Mouse (Mus musculus) cerebellum, adult 2 months (tissue): Measurements from ENCODE around the gene C2cd2l. TPM values are rescaled to one million over a fixed set of nuclear protein-coding genes. Genes with fewer than 3 reads are reported as not detected.
A peak's percentile ranks its signal among the peaks of the same experiment; 100 is the strongest.
"Not testable (repeated sequence)": the region's sequence is repeated elsewhere in the genome, so short reads cannot be mapped to it uniquely, and the experiment has no call there.

Experiments
- DNase-seq, 2 experiments: peaks; one replicate each; pipeline ENCODE4 v3.0.0; 2021
- H3K27ac ChIP-seq: fragments of 200-500 bp; 2 replicates; pipeline ENCODE4 v1.5.1; 2012; ENCODE audit warnings: low read length, control low read depth, inconsistent platforms; ENCODE audit not compliant: insufficient read depth
- H3K27me3 ChIP-seq: fragments of 200-500 bp; 2 replicates; pipeline ENCODE4 v1.6.1; 2012; ENCODE audit warnings: inconsistent platforms, mild to moderate bottlenecking, low read length, moderate library complexity; ENCODE audit not compliant: control insufficient read depth, insufficient read depth
- H3K4me1 ChIP-seq: fragments of 200-500 bp; 2 replicates; pipeline ENCODE4 v1.6.1; 2011; ENCODE audit warnings: low read length; ENCODE audit not compliant: control insufficient read depth, insufficient read depth
- H3K4me3 ChIP-seq: fragments of 200-500 bp; replicated peaks from 2 replicates; pipeline ENCODE3; 2011; ENCODE audit warnings: mild to moderate bottlenecking, low read depth, low read length, control low read depth; ENCODE audit not compliant: insufficient read depth
- CTCF ChIP-seq: fragments of 200-500 bp; IDR thresholded peaks from 2 replicates; pipeline ENCODE4 v1.5.1; 2011; ENCODE audit warnings: low read depth, mild to moderate bottlenecking, control low read depth, low read length, moderate library complexity, borderline replicate concordance; ENCODE audit not compliant: insufficient read depth
- POLR2A ChIP-seq: fragments of 200-500 bp; IDR thresholded peaks from 2 replicates; pipeline ENCODE4 v1.6.1; 2011; ENCODE audit warnings: low read length, control low read depth, borderline replicate concordance; ENCODE audit not compliant: insufficient read depth
- WGBS: fragments of 180-500 bp; shearing (Covaris S2); methylation state at CpG from one replicate; pipeline ENCODE4 v1.1.7; 2018; 5-methylcytosine and 5-hydroxymethylcytosine counted together
- polyA plus RNA-seq: library from polyadenylated mRNA; depleted of rRNA; stranded (reverse); fragments of >200 nt; gene quantifications from 2 replicates; pipeline ENCODE4 v1.2.3, GENCODE M21; 2012; rRNA removed

The C2cd2l gene
- 112 and 113 TPM in 2 replicates for polyA plus RNA-seq

DNA sequence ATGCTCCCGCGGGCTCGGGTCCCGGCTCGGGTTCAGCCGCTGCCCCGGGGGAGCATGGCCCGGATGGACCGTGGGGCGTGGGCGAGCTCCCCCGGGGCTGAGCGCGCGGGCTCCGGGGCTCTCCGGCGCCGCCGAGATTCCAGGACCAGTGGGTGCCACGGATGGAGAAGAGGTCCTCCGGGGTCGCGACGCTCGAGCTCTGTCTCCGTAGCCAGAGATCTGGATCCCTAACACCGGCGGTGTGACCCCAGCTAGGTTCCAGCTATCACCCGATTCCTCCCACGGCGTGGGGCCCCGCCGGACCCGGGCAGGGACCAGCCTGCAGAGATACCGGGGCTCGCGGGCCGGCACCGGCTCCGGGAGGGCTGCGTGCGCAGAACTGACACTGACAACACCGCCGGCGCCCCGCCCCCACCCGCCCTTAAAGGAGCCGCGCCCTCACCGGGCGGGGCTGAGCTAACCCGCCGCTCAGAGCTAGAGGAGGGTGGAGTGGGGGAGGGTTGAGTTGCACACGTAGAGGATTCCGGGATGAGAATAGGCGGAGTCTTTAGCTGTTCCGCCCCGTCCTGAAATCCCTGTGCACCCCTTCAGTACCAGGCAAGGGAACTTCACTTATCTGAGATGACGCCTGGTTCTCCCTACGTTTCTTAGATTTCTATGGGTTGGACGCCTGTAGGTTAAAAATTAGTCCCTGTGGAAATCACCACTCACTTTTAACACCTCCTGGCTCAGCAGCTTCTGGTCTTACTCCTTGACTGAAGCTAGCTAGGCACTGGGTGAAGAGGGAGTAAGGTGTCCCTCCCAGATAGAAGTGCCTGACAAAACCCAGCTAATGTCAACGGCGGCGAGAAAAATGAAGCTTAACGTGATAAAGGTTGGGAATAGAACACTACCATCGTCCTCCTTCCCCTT, at the start of gene C2cd2l:
TSS of gene C2cd2l (minus strand) at position 399 of the 912 bp plus-strand sequence.
- TF ChIP-seq POLR2A (peak; percentile 58), CTCF (no peak)

GRCm38 (mm10) chr9:44364480-44364879, 44.4 kb upstream of the C2cd2l start:
- 59% methylated on average over 3 of the region's 3 CpGs for WGBS
- peak; percentile 33; the same call in 1 of the 2 replicates for TF ChIP-seq CTCF
- no peak for TF ChIP-seq POLR2A
- Histone ChIP-seq H3K27ac (no peak overlapping the region), H3K4me3 (no peak overlapping the region), H3K4me1 (no peaks in the 10 kb centered on the region), H3K27me3 (no peaks in the 10 kb centered on the region)
- no peak for DNase-seq

More for the DNA sequence above, at the start of gene C2cd2l:
- 1% methylated on average over 67 of the region's 67 CpGs for WGBS
- H3K27ac ChIP-seq: peak within 1 kb of the TSS; percentile 74
- DNase-seq: peak; percentile 88 to 96
- H3K27me3 ChIP-seq: no peaks in the 10 kb centered on the region
- peaks cover 12% of the 10 kb centered on the region for H3K4me1 ChIP-seq
- H3K4me3 ChIP-seq: peak within 1 kb of the TSS; percentile 89

DNA sequence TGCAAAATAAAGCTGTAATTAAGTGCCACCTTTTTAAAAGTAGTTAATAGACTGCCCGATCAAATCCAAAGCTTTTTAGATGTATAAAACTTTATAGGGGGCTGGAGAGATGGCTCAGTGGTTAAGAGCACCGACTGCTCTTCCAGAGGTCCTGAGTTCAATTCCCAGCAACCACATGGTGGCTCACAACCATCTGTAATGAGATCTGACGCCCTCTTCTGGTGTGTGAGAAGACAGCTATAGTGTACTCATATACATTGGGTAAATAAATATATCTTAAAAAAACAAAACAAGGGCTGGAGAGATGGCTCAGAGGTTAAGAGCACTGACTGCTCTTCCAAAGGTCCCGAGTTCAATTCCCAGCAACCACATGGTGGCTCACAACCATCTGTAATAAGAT, 41.8 kb upstream of the C2cd2l start:
- not testable (repeated sequence) for DNase-seq, H3K27ac ChIP-seq, H3K27me3 ChIP-seq, H3K4me1 ChIP-seq
- WGBS: 41% methylated on average over 4 of the region's 4 CpGs
- peak overlapping the region; percentile 92 for H3K4me3 ChIP-seq

GRCm38 (mm10) chr9:44361190-44361917, 41.3 kb upstream of the C2cd2l start, which contains the start of gene Vps11:
Vps11 (minus strand) TSS chr9:44361670.
- 0 out of 2 replicates have a peak, but pooled peaks cover 4% of the 10 kb centered on the region for H3K4me1 ChIP-seq
- WGBS: under 1% methylated on average over 44 of the region's 44 CpGs
- TF ChIP-seq CTCF (no peak), POLR2A (peak; percentile 97)

GRCm38 (mm10) chr9:44357207-44357606, 37.1 kb upstream of the C2cd2l start:
- no peaks in the 10 kb centered on the region for H3K27me3 ChIP-seq

More at GRCm38 (mm10) chr9:44361190-44361917, 41.3 kb upstream of the C2cd2l start, which contains the start of gene Vps11:
- H3K4me3 ChIP-seq: peak within 1 kb of the TSS; percentile 92
- DNase-seq: peak; percentile 92 to 94
- H3K27ac ChIP-seq: 0 out of 2 replicates have a peak within 1 kb of the TSS, but pooled peaks have one; percentile 21
- H3K27me3 ChIP-seq: no peaks in the 10 kb centered on the region

DNA sequence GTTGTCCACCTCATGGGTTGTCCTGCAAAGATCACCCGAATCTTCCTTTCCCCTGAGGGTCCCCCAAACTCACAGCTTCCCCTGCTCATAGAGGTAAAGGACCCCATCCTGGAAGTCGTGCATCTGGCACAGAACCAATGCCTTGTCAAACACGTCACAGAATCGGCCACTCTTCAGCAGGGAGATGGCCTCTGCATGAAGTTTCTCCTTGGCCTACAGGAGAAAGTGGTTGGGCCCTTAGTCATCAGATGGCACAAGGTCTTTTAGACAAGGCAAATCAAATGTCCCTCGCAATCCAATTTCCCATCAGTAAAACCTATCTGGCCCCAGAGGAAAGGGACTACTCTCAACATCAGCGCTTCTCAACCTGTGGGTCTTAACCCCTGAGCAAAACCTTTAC, 33.1 kb upstream of the C2cd2l start:
- TF ChIP-seq CTCF (no peak), POLR2A (no peak)
- DNase-seq: no peak
- no peaks in the 10 kb centered on the region for H3K27me3 ChIP-seq
- 73% methylated on average over 6 of the region's 6 CpGs for WGBS
- 0 out of 2 replicates have a peak, but pooled peaks cover 4% of the 10 kb centered on the region for H3K4me1 ChIP-seq
- no peak overlapping the region for H3K27ac ChIP-seq
- H3K4me3 ChIP-seq: no peak overlapping the region

More at GRCm38 (mm10) chr9:44357207-44357606, 37.1 kb upstream of the C2cd2l start:
- no peak for TF ChIP-seq CTCF
- no peak for TF ChIP-seq POLR2A
- no peak for DNase-seq
- Histone ChIP-seq H3K4me3 (no peak overlapping the region), H3K4me1 (0 out of 2 replicates have a peak, but pooled peaks cover 4% of the 10 kb centered on the region), H3K27ac (no peak overlapping the region)
- 69% methylated on average over 4 of the region's 4 CpGs for WGBS

GRCm38 (mm10) chr9:44352337-44352736, 32.3 kb upstream of the C2cd2l start:
- no peak overlapping the region for H3K27ac ChIP-seq
- no peak for DNase-seq
- TF ChIP-seq CTCF (no peak), POLR2A (no peak)
- no peak overlapping the region for H3K4me3 ChIP-seq
- 0 out of 2 replicates have a peak, but pooled peaks cover 2% of the 10 kb centered on the region for H3K4me1 ChIP-seq
- 90% methylated on average over 10 of the region's 10 CpGs for WGBS
- no peaks in the 10 kb centered on the region for H3K27me3 ChIP-seq

DNA sequence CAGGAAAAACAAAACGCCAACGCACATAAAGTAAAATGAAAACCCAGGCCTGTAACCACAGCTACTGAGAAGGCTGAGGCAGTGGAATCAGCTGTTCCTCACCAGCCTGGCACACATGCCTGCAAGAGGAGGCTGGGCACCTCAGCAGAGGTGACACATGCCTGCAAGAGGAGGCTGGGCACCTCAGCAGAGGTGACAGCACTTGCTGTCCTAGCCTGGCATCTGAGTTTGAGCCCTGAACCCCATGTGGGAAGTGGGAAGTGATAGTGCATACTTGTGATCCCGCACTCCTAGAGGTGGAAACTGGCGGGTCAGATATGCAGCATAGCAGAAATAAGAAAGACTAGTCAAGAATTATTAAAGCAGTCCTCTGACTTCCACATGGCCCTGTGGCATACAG, 31.3 kb upstream of the C2cd2l start:
- Histone ChIP-seq H3K27me3 (no peaks in the 10 kb centered on the region), H3K27ac (no peak overlapping the region), H3K4me3 (no peak overlapping the region), H3K4me1 (no peaks in the 10 kb centered on the region)
- WGBS: 95% methylated on average over 4 of the region's 4 CpGs
- DNase-seq: no peak
- TF ChIP-seq CTCF (no peak), POLR2A (no peak)
